Mouse (Mus musculus): ENCODE measurements around the gene Akirin2. TPM values are rescaled to one million over a fixed set of nuclear protein-coding genes. Genes with fewer than 3 reads are reported as not detected.

Akirin2 gene
- total and polyA plus RNA-seq, 2 experiments from 2014 or later: 85.7 to 103 TPM

DNA sequence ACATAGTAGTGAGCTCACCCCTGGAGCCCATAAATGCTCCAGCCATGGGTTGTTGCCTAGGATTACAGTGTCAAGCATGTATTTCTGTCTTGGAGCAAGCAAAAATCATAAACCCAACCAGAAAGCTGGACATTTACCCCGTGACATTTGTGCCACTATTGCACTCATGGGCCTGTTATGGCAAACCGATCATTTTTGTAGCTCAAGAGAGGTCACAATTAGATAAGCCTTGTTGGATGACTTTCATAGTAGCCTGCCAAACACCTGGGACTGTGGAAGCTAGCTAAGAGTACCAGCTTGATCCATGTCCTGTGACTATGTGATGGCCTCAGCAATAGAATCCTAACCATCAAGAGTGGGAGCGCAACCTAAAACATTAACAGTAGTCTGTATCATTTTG is 4.9 kb downstream of the Akirin2 start:
- DNase-seq (ENCODE audit: low spot score) (no peak), ATAC-seq (ENCODE audit: low FRiP score) (no peak)
- TF ChIP-seq CTCF (IDR thresholded peaks at IDR 0.05): no peak
- no peak overlapping the region for H3K9ac ChIP-seq (replicated peaks; ENCODE audit: low read length, poor library complexity, severe bottlenecking)
- no peak overlapping the region for H3K27ac ChIP-seq (ENCODE audit: low read depth, low read length)
- H3K9me3 ChIP-seq (ENCODE audit: low read length): no peaks in the 10 kb centered on the region
- no peak overlapping the region for H3K4me2 ChIP-seq (ENCODE audit: low read depth, low read length, poor library complexity, severe bottlenecking)
- no peaks in the 10 kb centered on the region for H3K36me3 ChIP-seq (ENCODE audit: insufficient read depth, low read length)
- 98% methylated on average over 3 of the region's 3 CpGs for WGBS
- no peak overlapping the region for H3K4me3 ChIP-seq (ENCODE audit: low read depth, low read length)
- H3K27me3 ChIP-seq (ENCODE audit: insufficient read depth, low read length): no peaks in the 10 kb centered on the region
- H3K4me1 ChIP-seq (ENCODE audit: insufficient read depth, low read length): peaks cover 10% of the 10 kb centered on the region; the same call in 1 of the 2 replicates

DNA sequence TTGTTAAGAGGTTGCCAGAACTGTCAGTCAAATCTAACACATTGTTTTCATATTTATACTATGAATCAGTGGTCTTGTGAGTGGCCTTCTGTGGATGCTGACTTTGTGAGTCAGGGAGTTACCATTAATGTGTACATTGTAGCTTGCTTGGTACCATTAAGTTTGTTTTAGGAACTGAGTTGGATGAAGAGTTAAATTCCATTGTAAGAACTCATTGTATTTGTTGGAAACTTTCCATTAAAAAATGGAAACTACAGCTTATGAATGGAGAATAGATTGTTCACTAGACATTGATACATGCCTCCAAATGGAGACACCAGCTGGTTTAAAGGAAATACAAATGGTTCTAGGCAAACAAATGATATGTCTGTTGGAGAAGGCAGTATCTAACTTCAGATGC is 5.4 kb downstream of the Akirin2 start:
- H3K4me2 ChIP-seq (ENCODE audit: low read depth, low read length, poor library complexity, severe bottlenecking): no peak overlapping the region
- peaks cover 10% of the 10 kb centered on the region; the same call in 1 of the 2 replicates for H3K4me1 ChIP-seq (ENCODE audit: insufficient read depth, low read length)
- no peaks in the 10 kb centered on the region for H3K9me3 ChIP-seq (ENCODE audit: low read length)
- no peak overlapping the region for H3K4me3 ChIP-seq (ENCODE audit: low read depth, low read length)
- H3K27me3 ChIP-seq (ENCODE audit: insufficient read depth, low read length): no peaks in the 10 kb centered on the region
- ATAC-seq (ENCODE audit: low FRiP score) (no peak), DNase-seq (ENCODE audit: low spot score) (no peak)
- no peaks in the 10 kb centered on the region for H3K36me3 ChIP-seq (ENCODE audit: insufficient read depth, low read length)
- TF ChIP-seq CTCF (IDR thresholded peaks at IDR 0.05): no peak
- no peak overlapping the region for H3K27ac ChIP-seq (ENCODE audit: low read depth, low read length)
- no peak overlapping the region for H3K9ac ChIP-seq (replicated peaks; ENCODE audit: low read length, poor library complexity, severe bottlenecking)

DNA sequence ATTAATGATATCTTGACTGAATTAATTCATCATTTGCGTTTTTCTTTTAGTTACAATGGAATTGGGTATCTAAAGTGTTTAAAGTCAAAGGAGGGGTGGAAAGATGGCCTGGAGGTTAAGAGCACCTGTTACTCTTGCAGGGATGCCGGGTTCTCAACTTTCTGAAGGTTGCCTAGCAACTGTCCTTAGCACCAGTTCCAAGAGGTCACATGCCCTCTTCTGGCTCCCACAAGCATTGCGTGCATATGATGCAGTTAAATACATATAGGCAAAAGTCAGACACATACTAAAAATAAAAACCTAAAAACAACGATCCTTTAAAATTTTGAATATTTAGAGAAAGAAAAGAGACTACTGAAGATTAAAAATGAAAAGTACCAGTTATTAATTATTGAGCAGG is 10.2 kb downstream of the Akirin2 start:
- H3K4me3 ChIP-seq (ENCODE audit: low read depth, low read length): no peak overlapping the region
- H3K9me3 ChIP-seq (ENCODE audit: low read length): no peaks in the 10 kb centered on the region
- H3K9ac ChIP-seq (replicated peaks; ENCODE audit: low read length, poor library complexity, severe bottlenecking): no peak overlapping the region
- DNase-seq (ENCODE audit: low spot score) (peak; percentile 67), ATAC-seq (ENCODE audit: low FRiP score) (no peak)
- no peak overlapping the region for H3K27ac ChIP-seq (ENCODE audit: low read depth, low read length)
- no peak overlapping the region for H3K4me2 ChIP-seq (ENCODE audit: low read depth, low read length, poor library complexity, severe bottlenecking)
- H3K36me3 ChIP-seq (ENCODE audit: insufficient read depth, low read length): peaks cover 7% of the 10 kb centered on the region
- H3K27me3 ChIP-seq (ENCODE audit: insufficient read depth, low read length): no peaks in the 10 kb centered on the region
- WGBS: 48% methylated on average over 4 of the region's 4 CpGs
- TF ChIP-seq CTCF (IDR thresholded peaks at IDR 0.05): peak; percentile 76
- H3K4me1 ChIP-seq (ENCODE audit: insufficient read depth, low read length): peaks cover 4% of the 10 kb centered on the region; the same call in 1 of the 2 replicates

DNA sequence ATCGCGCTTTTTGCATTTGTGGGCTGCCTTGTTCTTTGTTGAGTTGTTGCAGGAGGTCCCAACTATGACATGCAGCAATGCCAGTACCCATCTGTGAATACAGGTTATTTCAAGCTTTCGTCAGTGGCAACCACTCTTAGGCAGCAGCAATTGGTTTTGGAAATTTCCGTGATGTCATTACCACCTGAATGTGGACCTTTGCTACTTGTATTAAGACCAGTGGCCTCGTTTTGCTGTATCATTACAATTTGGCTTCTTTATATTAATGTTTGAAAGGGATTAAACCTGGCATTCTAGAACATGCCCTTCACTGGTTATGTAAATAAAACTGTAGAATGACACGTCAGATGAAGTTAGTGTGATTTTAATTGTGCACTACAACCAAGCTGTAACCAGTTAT is 15.5 kb downstream of the Akirin2 start:
- no peak for TF ChIP-seq CTCF (IDR thresholded peaks at IDR 0.05)
- H3K36me3 ChIP-seq (ENCODE audit: insufficient read depth, low read length): peaks cover 17% of the 10 kb centered on the region
- H3K4me2 ChIP-seq (ENCODE audit: low read depth, low read length, poor library complexity, severe bottlenecking): no peak overlapping the region
- no peak overlapping the region for H3K27ac ChIP-seq (ENCODE audit: low read depth, low read length)
- whole genome bisulfite sequencing: 92% methylated on average over 6 of the region's 6 CpGs
- ATAC-seq (ENCODE audit: low FRiP score) (no peak), DNase-seq (ENCODE audit: low spot score) (no peak)
- H3K27me3 ChIP-seq (ENCODE audit: insufficient read depth, low read length): no peaks in the 10 kb centered on the region
- no peaks in the 10 kb centered on the region for H3K4me1 ChIP-seq (ENCODE audit: insufficient read depth, low read length)
- H3K4me3 ChIP-seq (ENCODE audit: low read depth, low read length): no peak overlapping the region
- H3K9ac ChIP-seq (replicated peaks; ENCODE audit: low read length, poor library complexity, severe bottlenecking): no peak overlapping the region
- H3K9me3 ChIP-seq (ENCODE audit: low read length): no peaks in the 10 kb centered on the region

DNA sequence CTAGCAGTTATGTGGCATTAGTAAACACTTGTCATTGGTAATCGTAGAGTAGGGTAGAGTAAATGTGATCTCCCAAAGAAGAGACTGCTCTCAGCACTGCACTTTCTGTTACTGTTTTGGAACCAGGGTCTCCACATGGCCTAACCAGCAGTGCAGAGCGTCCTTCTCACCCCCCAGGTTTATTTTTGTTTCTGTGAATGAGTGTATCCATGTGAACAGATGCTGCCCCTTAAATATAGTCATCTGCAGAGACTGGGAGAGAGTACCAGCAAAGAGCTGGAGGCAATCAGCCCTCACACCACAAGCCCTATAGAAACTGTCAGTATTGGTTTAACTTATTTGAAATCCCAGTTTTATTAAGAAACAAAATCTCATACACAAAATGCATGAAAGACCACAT is 22.1 kb downstream of the Akirin2 start:
- Histone ChIP-seq H3K27me3 (ENCODE audit: insufficient read depth, low read length) (no peaks in the 10 kb centered on the region), H3K4me1 (ENCODE audit: insufficient read depth, low read length) (no peaks in the 10 kb centered on the region), H3K27ac (ENCODE audit: low read depth, low read length) (no peak overlapping the region), H3K36me3 (ENCODE audit: insufficient read depth, low read length) (peaks cover 37% of the 10 kb centered on the region; the same call in 1 of the 2 replicates), H3K4me3 (ENCODE audit: low read depth, low read length) (no peak overlapping the region), H3K4me2 (ENCODE audit: low read depth, low read length, poor library complexity, severe bottlenecking) (no peak overlapping the region), H3K9me3 (ENCODE audit: low read length) (no peaks in the 10 kb centered on the region), H3K9ac (replicated peaks; ENCODE audit: low read length, poor library complexity, severe bottlenecking) (no peak overlapping the region)
- 81% methylated on average over 2 of the region's 2 CpGs for WGBS
- ATAC-seq (ENCODE audit: low FRiP score) (no peak), DNase-seq (ENCODE audit: low spot score) (no peak)
- TF ChIP-seq CTCF (IDR thresholded peaks at IDR 0.05): no peak

DNA sequence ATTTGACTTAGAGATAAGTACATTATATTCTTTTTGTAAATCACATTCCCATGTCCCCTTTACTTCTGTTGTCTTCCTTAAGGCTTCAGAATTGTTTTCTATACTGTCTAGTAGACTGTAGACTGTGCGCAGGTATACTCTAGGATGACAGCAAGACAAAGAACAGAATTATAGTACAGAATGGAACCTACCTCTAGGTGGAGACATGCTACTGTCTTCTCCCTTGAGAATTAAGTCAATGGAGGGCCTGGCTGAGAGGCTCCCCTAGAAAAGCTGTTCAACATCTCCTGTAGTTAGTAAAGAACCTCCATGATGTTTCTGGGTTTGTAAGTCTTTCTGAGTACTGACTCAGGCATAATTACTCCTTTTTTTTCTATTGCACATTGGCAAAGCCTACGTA is 26.3 kb downstream of the Akirin2 start:
- DNase-seq (ENCODE audit: low spot score) (no peak), ATAC-seq (ENCODE audit: low FRiP score) (no peak)
- TF ChIP-seq CTCF (IDR thresholded peaks at IDR 0.05): peak; percentile 56
- Histone ChIP-seq H3K9ac (replicated peaks; ENCODE audit: low read length, poor library complexity, severe bottlenecking) (no peak overlapping the region), H3K4me2 (ENCODE audit: low read depth, low read length, poor library complexity, severe bottlenecking) (no peak overlapping the region), H3K4me1 (ENCODE audit: insufficient read depth, low read length) (no peaks in the 10 kb centered on the region), H3K27ac (ENCODE audit: low read depth, low read length) (no peak overlapping the region), H3K36me3 (ENCODE audit: insufficient read depth, low read length) (peaks cover 40% of the 10 kb centered on the region), H3K9me3 (ENCODE audit: low read length) (no peaks in the 10 kb centered on the region), H3K4me3 (ENCODE audit: low read depth, low read length) (no peak overlapping the region), H3K27me3 (ENCODE audit: insufficient read depth, low read length) (no peaks in the 10 kb centered on the region)
- WGBS: 90% methylated on average over 2 of the region's 2 CpGs

All from midbrain, postnatal 0 days (tissue).